Mouse (Mus musculus): ENCODE measurements around the gene Hist1h4h.

- TF ChIP-seq POLR2AphosphoS2 (IDR thresholded peaks at IDR 0.05; ENCODE audit: insufficient read length, low read depth) (no peak), POLR2A (IDR thresholded peaks at IDR 0.05; ENCODE audit: insufficient read length, low read depth) (no peak), USF1 (IDR thresholded peaks at IDR 0.05; ENCODE audit: low read depth) (no peak), E2F4 (IDR thresholded peaks at IDR 0.05; ENCODE audit: insufficient read depth) (no peak), MYOG (IDR thresholded peaks at IDR 0.05; ENCODE audit: control insufficient read depth in 1 of 3, insufficient read depth in 1 of 3, insufficient read length in 2 of 3, low read depth in 2 of 3) (no peak), MYOD1 (IDR thresholded peaks at IDR 0.05; ENCODE audit: control insufficient read depth in 1 of 3, insufficient read length in 2 of 3, low read depth in 2 of 3) (no peak), TCF3 (IDR thresholded peaks at IDR 0.05; ENCODE audit: insufficient read length, low read depth) (no peak)
These were observed 44.5 kb downstream of the Hist1h4h start, which contains the start of gene Hist1h3d for GRCm38 (mm10) chr13:23575271-23575851.
